Mouse (Mus musculus): ENCODE results near the gene B3galt4.

GRCm38 (mm10) chr17:33965846-33966550, 14.7 kb upstream of the B3galt4 start:
- TF ChIP-seq POLR2A (IDR thresholded peaks at IDR 0.05; ENCODE audit: borderline replicate concordance, insufficient read depth, low read length), result no peak
- TF ChIP-seq CTCF (IDR thresholded peaks at IDR 0.05; ENCODE audit: borderline replicate concordance, insufficient read depth, low read depth, low read length), result no peak
